ENCODE assay signal across 17 mouse cellular contexts in the genomic region with DNA sequence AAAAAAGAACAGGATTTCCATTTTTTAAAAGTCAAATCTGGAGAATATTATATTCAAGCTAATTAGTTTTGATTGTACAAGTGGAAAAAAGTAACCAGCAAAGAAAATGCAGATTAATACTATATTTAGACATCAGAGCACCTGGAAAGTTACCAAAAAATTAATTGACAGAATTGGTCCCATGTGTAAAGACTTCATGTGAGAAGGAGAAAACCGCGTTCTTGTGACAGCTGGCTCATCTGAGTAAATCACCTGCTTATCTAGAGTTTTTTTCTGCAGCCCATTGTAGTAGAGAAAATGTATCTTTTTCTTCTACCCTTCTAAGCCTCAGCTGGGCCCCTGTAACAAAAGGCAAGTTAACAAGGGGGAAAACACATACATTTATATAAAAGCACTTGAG.
"Had no signal": no experiment of that assay in that cellular context is flagged by ENCODE, and none has a peak within 500 bp of the region (broad histone marks: within the 10 kb centered on the region; RNA-seq: fewer than 3 reads in every experiment).

No protein-coding gene starts in this region.

- H3K27ac ChIP-seq: liver, embryonic 14.5 days; midbrain, embryonic 12.5 days; neural tube, embryonic 13.5 days; neural tube, embryonic 15.5 days had no signal

- H3K4me3 ChIP-seq: midbrain, embryonic 12.5 days; myocyte; neural tube, embryonic 13.5 days; neural tube, embryonic 15.5 days had no signal

- H3K4me1 ChIP-seq: neural tube, embryonic 15.5 days had no signal

- H3K4me2 ChIP-seq: lung, embryonic 14.5 days; midbrain, embryonic 12.5 days; neural tube, embryonic 13.5 days; neural tube, embryonic 15.5 days had no signal

- H3K9me3 ChIP-seq: midbrain, embryonic 12.5 days; neural tube, embryonic 13.5 days; neural tube, embryonic 15.5 days had no signal

- H3K36me3 ChIP-seq: midbrain, embryonic 12.5 days; neural tube, embryonic 13.5 days; neural tube, embryonic 15.5 days had no signal

- H3K27me3 ChIP-seq: midbrain, embryonic 12.5 days; neural tube, embryonic 13.5 days; neural tube, embryonic 15.5 days had no signal

- H3K9ac ChIP-seq: liver, embryonic 14.5 days; lung, embryonic 14.5 days; midbrain, embryonic 12.5 days; neural tube, embryonic 13.5 days; neural tube, embryonic 15.5 days had no signal

- DNase-seq: lung, adult 18-20 months; lung, embryonic 14.5 days; lung, postnatal 10 days; lung, postnatal 4 days; retina, postnatal 1 day; right cerebral cortex, adult 18-20 months; right cerebral cortex, postnatal 25 days; right cerebral cortex, postnatal 4 days; spleen, adult 18-20 months; thymus, adult 18-20 months; thymus, postnatal 14 days; thymus, postnatal 36 days had no signal
